Mouse (Mus musculus): ENCODE data around the gene Slc45a2.

DNA sequence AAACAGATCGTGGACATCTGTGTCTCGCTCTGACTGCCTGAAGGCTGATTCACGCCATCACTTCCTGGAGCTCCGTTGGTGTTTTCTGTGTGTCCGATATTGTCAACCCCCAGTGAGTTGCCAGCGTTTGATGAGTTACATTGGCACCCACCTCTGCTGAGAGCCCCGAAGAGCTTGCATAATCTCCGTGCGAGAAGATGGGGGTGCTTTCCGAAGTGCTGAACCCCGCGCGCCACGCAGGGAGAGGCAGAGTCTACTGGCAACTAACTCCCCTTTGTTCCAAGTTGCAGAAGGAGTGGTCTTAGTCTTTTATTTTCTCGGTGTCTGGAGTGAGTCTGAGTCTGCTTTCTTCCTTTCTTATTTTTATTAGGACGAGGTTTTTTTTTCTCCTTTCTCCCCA lies 37.2 kb downstream of the Slc45a2 start, which contains the start of gene Rxfp3:
- TF ChIP-seq POLR2A (IDR thresholded peaks at IDR 0.05; ENCODE audit: insufficient read depth, low read depth, low read length) = no peak
- TF ChIP-seq CTCF (IDR thresholded peaks at IDR 0.05; ENCODE audit: insufficient read depth, low read depth, low read length) = no peak

Data from olfactory bulb, adult 2 months (tissue).